Mouse (Mus musculus) bone marrow macrophage, adult 2 months (primary cell): ENCODE data around the gene Chpf.

Experiments used
- CTCF ChIP-seq: IDR thresholded peaks from 2 replicates; pipeline ENCODE4 v1.5.1; 2012; ENCODE audit warnings: low read depth, mild to moderate bottlenecking, low read length, moderate library complexity
- POLR2A ChIP-seq: IDR thresholded peaks from 2 replicates; pipeline ENCODE4 v1.6.1; 2012; ENCODE audit warnings: mild to moderate bottlenecking, low read depth, low read length, borderline replicate concordance

DNA sequence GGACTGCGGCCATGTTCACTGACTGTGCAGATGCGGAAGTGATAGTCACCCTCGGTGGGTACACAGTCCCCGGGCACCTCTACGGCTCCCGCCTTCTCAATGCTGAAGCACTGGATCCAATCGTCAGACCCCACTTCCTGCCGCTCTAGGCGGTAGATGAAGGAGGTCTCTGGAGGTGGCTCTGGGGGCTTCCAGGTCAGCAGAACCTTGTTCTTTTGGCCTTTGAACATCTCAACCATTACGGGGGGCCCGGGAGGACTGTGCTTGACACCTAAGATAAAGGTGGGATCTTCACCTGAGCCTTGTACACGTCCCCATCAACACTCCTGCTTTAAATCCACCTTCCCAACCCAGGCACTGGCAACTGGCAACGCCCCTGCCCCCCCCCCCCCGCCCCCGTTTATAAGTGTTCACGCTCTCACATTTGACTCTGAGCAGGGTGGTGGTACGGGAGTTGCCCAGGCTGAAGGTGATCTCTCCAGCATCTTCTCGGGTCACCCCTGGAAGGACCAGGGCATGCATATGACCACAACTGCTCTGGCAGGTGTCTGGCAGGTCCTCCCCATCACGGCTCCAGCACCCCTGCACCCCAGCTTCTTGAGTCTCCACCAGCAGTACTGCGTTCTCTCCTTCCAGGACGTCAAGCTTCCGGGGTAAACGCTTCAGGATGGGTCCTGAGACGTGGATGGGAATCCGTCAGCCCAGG, 24.0 kb upstream of the Chpf start:
- TF ChIP-seq CTCF (no peak), POLR2A (no peak)
